Mouse (Mus musculus) small intestine, adult 2 months (tissue): ENCODE results near the gene Relch.

Experiments
- CTCF ChIP-seq: fragments of 200-500 bp; IDR thresholded peaks from 2 replicates; pipeline ENCODE4 v1.5.1; 2012; ENCODE audit warnings: low read depth, mild to moderate bottlenecking, control low read depth, inconsistent platforms, low read length, moderate library complexity, mixed read lengths; ENCODE audit not compliant: insufficient replicate concordance, insufficient read length; ENCODE audit errors: extremely low read depth
- POLR2A ChIP-seq: fragments of 200-500 bp; IDR thresholded peaks from 2 replicates; pipeline ENCODE4 v1.6.1; 2012; ENCODE audit warnings: low read depth, mild to moderate bottlenecking, control low read depth, inconsistent platforms, low read length, moderate library complexity

DNA sequence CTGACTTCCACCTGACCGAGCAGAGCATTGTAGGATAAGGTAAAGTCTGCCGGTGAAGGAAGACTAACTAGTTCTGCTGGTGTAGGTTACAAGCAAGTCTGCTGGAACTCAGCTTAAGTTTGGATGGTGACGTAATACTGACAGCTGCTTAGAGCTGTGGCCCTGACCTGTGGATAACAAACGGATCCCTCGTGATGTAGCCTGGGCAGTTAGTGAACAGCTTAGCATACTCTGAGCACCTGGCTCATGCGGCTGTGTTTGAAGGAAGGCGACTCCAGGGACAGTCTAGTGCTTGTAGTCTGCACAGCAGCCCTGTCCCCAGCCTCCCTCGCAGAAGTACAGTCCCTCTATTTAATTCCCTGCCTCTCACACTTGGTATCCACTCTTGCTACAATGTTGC is 101.9 kb downstream of the Relch start:
- TF ChIP-seq POLR2A (no peak), CTCF (no peak)
